Comparison of ENCODE assay signal across 9 mouse cellular contexts in genomic region chr7:49456148-49456547, GRCm38 (mm10).
DNase-seq lines count a peak whose midpoint lies in the region; ATAC-seq and TF ChIP-seq lines count a peak whose summit lies in the region.
"Had no signal": no experiment of that assay in that cellular context is flagged by ENCODE, and none has a peak within 500 bp of the region (broad histone marks: within the 10 kb centered on the region; RNA-seq: fewer than 3 reads in every experiment).

No protein-coding gene starts in this region.

- ATAC-seq in neural tube, embryonic 14.5 days (ENCODE audit: low read depth): peak; percentile 60; the same call in 1 of the 2 replicates

- DNase-seq in heart, postnatal 4 days: peak; percentile 66
- no peak for DNase-seq in heart, adult 8-10 months (ENCODE audit: low spot score)
- peak; percentile 64 to 68 for DNase-seq in B cell, adult 2 months
- DNase-seq in ZHBTc4 (ENCODE audit: low read depth, low spot score): peak; percentile 76
- peak; percentile 57 to 83 for DNase-seq in kidney, postnatal 36 days
- no peak for DNase-seq in urinary bladder, postnatal 4 days (ENCODE audit: low spot score in 2 of 2)

- TF ChIP-seq CTCF in cortical plate, adult 2 months (IDR thresholded peaks at IDR 0.05; ENCODE audit: extremely low read depth, insufficient read depth, low read length): peak; percentile 50

- H3K36me3 ChIP-seq in neural tube, embryonic 14.5 days (ENCODE audit: control insufficient read depth, insufficient read depth, low read length): no peaks in the 10 kb centered on the region

- no peak for TF ChIP-seq POLR2A in cortical plate, adult 2 months (IDR thresholded peaks at IDR 0.05; ENCODE audit: extremely low read depth, insufficient read depth, low read length)

- no peak overlapping the region for H3K4me2 ChIP-seq in neural tube, embryonic 14.5 days (ENCODE audit: low read depth, low read length)
- H3K4me2 ChIP-seq: embryonic facial prominence, embryonic 13.5 days had no signal

- no peak overlapping the region for H3K4me3 ChIP-seq in cortical plate, adult 2 months (ENCODE audit: insufficient read depth, low read length)
- H3K4me3 ChIP-seq in neural tube, embryonic 14.5 days (ENCODE audit: low read depth, low read length): no peak overlapping the region
- H3K4me3 ChIP-seq: embryonic facial prominence, embryonic 13.5 days had no signal

- H3K9ac ChIP-seq in neural tube, embryonic 14.5 days (replicated peaks; ENCODE audit: low read depth, low read length): no peak overlapping the region
- H3K9ac ChIP-seq: embryonic facial prominence, embryonic 13.5 days had no signal

- 60% methylated on average over 2 of the region's 2 CpGs for WGBS in neural tube, embryonic 14.5 days

- no peaks in the 10 kb centered on the region for H3K27me3 ChIP-seq in neural tube, embryonic 14.5 days (ENCODE audit: control insufficient read depth, insufficient read depth, low read length)

- H3K9me3 ChIP-seq in neural tube, embryonic 14.5 days (ENCODE audit: control insufficient read depth, low read length): no peaks in the 10 kb centered on the region
- H3K9me3 ChIP-seq: embryonic facial prominence, embryonic 13.5 days had no signal

- no peak overlapping the region for H3K27ac ChIP-seq in cortical plate, adult 2 months (ENCODE audit: insufficient read depth, low read length)
- no peak overlapping the region for H3K27ac ChIP-seq in neural tube, embryonic 14.5 days (ENCODE audit: low read depth, low read length)
- H3K27ac ChIP-seq: embryonic facial prominence, embryonic 13.5 days had no signal

- H3K4me1 ChIP-seq in cortical plate, adult 2 months (ENCODE audit: control insufficient read depth, insufficient read depth, low read length): no peaks in the 10 kb centered on the region; the same call in 1 of the 2 replicates
- H3K4me1 ChIP-seq in neural tube, embryonic 14.5 days (ENCODE audit: control insufficient read depth, insufficient read depth, low read length): no peaks in the 10 kb centered on the region

Comparison
In these comparisons a context has a peak if more than half of its experiments do, and no peak if none do; other contexts are left out.
1. DNase-seq: peak in heart, postnatal 4 days (single experiment), B cell, adult 2 months (2 of 2), ZHBTc4 (single experiment) and kidney, postnatal 36 days (2 of 2); none in heart, adult 8-10 months (single experiment) and urinary bladder, postnatal 4 days (0 of 2).